Mouse (Mus musculus) cerebellum, adult 11 months (tissue): ENCODE results near the gene Wsb1.
"Not testable (repeated sequence)": the region's sequence is repeated elsewhere in the genome, so short reads cannot be mapped to it uniquely, and the experiment has no call there.

Experiments
- DNase-seq: peaks from one replicate; pipeline ENCODE4 v3.0.0; 2022

Gene Wsb1

GRCm38 (mm10) chr11:79254391-79255098 lies at the start of gene Wsb1:
Wsb1 (minus strand) TSS chr11:79254671.
- peak; percentile 93 for DNase-seq

GRCm38 (mm10) chr11:79304245-79304644 lies 49.8 kb upstream of the Wsb1 start:
- not testable (repeated sequence) for DNase-seq

- no peak for DNase-seq
Measured at GRCm38 (mm10) chr11:79303109-79303508, 48.6 kb upstream of the Wsb1 start.

- DNase-seq = no peak
Measured at GRCm38 (mm10) chr11:79299719-79300431, 45.4 kb upstream of the Wsb1 start.

DNA sequence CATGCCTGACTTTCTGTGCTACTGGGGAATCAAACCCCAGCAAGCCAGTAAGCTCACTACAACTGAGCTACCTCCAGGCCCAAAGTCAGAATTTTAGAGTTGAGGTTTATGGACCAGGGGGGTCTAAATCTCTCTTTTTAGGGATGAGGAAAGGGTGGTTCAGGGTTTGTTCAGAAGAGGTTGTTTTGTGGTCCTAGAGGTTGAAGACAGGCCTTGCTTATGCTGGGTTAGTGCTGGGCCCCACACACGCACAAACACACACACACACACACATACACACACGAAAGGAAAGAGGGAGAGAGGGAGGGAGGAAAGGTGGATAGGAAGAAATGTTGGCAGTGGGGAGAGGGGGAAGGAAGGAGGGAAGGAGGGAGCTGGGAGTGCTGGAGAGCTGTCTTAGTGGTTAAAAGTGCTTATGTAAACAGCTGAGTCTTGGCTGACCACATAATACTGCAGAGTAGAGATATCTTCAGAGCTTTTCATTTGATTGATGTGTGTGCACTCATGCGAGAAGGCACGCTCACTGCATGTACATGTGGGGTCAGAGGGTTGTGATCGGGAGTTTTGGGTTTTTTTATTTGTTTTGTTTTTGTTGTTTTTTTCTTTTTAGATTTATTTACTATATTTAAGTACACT lies 42.5 kb upstream of the Wsb1 start, which contains the start of gene Gm9964:
Gm9964 (minus strand) TSS at position 51 of the 636 bp plus-strand sequence.
- DNase-seq = no peak

DNA sequence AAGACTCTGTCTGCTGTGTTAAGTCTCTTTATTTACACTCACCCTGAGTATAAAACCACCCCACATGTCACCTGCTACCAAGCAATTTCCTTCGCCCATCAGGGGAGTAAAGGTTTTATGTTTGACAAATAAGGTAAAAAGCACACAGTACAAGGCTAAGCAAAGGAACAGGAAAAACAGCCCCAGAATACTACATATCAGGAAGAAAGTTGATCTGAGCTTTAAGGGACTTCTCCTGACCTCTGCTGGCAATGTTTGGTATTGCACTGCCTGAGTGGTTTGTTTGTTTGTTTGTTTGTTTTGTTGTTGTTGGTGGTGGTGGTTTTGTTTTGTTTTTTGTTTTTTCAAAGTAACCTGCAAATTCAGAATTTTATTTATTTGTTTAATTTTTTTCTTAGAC lies 41.7 kb upstream of the Wsb1 start:
- DNase-seq = peak; percentile 27

DNA sequence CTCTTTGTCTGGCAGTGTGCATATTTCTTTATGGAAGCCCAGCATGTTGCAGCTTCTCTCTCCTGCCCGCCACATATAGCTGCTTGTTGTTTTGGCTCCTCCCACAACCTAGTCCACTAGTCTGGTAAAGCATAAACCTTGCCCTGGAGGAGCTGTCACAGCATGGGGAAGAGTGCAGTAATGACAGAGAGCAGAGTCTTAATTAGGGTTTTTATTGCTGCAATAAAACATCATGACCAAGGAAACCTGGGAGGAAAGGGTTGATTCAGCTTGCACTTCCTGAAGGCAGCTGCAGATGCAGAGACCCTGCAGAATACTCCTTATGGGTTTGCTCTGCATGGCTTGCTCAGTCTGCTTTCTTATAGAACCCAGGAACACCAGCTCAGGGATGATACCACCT lies 39.5 kb upstream of the Wsb1 start:
- DNase-seq = no peak

- DNase-seq = no peak
Measured at GRCm38 (mm10) chr11:79293025-79293424, 38.6 kb upstream of the Wsb1 start.

- no peak for DNase-seq
Measured at GRCm38 (mm10) chr11:79292130-79292529, 37.7 kb upstream of the Wsb1 start.

- DNase-seq = no peak
Measured at GRCm38 (mm10) chr11:79291651-79292050, 37.2 kb upstream of the Wsb1 start.

GRCm38 (mm10) chr11:79290473-79290872 lies 36.0 kb upstream of the Wsb1 start:
- no peak for DNase-seq

DNA sequence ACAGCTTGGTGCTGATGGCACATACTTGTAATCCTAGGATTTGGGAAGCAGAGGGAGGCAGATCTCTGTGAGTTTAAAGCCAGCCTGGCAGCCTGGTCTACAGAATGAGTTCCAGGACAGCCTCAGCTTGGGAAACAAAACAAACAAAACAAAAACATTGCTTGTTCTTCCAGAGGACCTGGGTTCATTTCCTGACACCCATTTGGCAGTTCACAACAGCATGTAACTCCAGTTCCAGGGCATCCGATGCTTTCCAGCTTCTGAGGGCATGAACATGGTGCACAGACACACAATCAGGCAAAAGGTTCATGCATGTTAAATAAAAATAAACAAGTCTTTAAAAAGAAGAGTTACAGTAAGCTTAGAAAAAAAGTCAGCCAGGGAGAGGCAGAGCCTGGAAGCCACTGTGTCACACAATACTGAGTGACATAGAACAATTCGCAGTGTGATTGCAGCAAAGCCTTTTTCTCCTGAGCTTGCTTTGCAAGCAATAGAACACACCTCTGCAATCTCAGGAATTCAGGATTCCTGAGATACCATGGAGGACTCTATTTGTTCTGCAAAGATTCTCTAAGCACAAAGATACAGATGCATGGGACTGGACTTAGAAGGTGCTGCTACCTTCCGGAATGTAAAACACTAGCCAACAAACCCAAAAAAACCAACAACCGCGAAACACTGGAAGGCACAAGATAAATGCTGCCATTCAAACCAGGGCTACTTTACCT lies 34.6 kb upstream of the Wsb1 start:
- DNase-seq = no peak

DNA sequence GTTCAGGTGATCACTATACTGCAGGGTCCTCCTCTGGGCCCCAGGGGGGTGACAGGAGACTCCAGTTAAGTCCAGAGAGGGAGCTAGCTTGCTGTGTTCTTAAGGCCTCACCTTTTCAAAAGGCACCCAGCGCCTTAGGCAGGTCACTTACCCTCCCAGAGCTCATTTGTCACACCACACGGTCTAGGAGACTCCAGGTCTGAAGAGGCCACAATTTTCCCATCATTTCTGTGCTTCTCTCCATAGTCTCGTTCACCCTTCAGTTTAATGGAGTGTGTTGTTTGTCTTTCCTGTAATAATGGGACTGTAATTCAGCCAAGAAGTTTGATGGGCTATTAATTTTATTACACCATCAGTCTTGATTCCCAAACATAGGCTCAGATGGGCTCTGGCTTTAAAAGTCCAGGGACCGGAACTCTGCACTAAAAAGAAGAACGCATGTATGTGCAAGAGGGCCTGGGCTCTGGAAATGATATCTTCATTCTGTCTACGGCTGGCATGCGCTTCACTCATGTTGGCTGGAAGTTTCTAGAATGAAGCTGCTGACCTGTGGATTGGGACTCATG lies 33.9 kb upstream of the Wsb1 start:
- no peak for DNase-seq

DNA sequence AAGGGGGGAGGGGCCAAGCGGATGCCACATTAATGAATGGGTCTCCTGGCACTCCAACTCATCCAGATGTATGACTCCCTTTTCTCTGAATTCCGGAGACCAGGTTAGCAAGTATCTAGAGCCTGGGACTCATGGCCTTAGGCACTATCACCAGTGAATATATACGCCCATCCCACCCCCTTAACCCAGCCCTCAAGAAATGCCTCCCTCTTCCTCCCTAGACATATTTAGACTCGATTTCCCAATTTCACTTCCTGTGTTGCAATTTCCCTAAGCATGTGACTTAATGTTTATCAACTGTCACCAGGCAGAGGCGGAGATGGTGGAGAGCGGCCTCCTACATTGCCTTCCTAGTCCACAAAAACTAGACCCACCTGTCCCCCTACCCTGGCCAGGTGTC lies 33.0 kb upstream of the Wsb1 start:
- DNase-seq = no peak

- no peak for DNase-seq
Measured at GRCm38 (mm10) chr11:79286305-79286799, 31.9 kb upstream of the Wsb1 start.

GRCm38 (mm10) chr11:79283350-79284030 lies 29.0 kb upstream of the Wsb1 start:
- DNase-seq = no peak

DNA sequence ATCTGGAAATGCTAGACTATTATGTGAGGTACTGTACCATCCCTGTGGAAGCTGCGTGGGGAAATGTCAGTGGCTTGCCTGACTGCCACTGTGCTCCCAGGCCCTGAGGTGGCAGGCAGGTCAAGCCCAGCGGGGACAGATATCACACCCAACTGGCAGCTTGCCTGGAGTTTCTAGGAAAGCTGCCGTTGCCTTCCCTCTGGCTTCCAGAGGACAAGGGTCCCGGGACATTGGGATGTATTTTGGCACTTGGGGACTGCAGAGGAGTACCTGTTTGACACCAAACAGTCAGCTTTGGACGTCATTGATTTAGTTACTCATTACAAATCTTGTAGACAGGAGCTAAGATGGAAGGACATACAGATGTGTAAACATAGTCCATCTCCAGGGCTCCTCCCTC lies 26.9 kb upstream of the Wsb1 start:
- DNase-seq = no peak

GRCm38 (mm10) chr11:79279732-79280405 lies 25.4 kb upstream of the Wsb1 start:
- DNase-seq = no peak

- no peak for DNase-seq
Measured at GRCm38 (mm10) chr11:79273757-79274156, 19.3 kb upstream of the Wsb1 start.

- DNase-seq = no peak
Measured at GRCm38 (mm10) chr11:79273039-79273438, 18.6 kb upstream of the Wsb1 start.

GRCm38 (mm10) chr11:79267171-79267570 lies 12.7 kb upstream of the Wsb1 start:
- no peak for DNase-seq

DNA sequence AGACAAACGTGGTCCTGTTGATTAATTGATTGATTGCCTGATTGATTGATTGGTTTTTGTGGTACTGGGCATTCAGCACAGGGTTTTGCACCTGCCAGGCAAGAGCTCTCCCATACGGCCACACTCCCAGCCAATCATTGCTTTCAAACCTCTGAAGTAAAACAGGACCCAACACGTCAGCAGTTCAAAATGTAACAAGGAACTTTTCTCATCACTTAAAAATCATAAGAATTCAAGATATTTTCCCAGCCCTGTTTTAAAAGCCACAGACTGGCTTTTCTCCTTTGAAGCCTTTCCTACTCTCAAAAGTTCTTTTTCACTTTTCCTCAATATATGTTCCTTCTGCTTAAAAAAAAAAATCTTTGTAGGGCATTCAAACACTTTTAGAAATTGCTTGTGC lies 9.9 kb upstream of the Wsb1 start:
- DNase-seq = no peak
